Mouse (Mus musculus) MEL (cell line): ENCODE measurements at regions not wholly inside any gene's neighbourhood (a gene's known extent, or its start where the extent isn't known, plus 50 kb on each side); places are given as distances from the start of the nearest gene placed in this dataset.
"Not testable (repeated sequence)": the region's sequence is repeated elsewhere in the genome, so short reads cannot be mapped to it uniquely, and the experiment has no call there.

ENCODE experiments used
- CTCF ChIP-seq, 3 experiments: IDR thresholded peaks in 2 of 3; conservative IDR thresholded peaks in 1 of 3; 2 replicates each; pipeline ENCODE4 v1.5.1; 2011 to 2012; ENCODE audit warnings: low read length in 3 of 3, low read depth in 2 of 3, mild to moderate bottlenecking in 2 of 3, improper control_type of control experiment in 1 of 3, inconsistent platforms in 1 of 3, mixed read lengths in 1 of 3, moderate library complexity in 1 of 3; ENCODE audit not compliant: control insufficient read depth in 1 of 3, insufficient read depth in 1 of 3, poor library complexity in 1 of 3, severe bottlenecking in 1 of 3
- POLR2A ChIP-seq, 2 experiments: IDR thresholded peaks; 2 replicates each; pipeline ENCODE4 v1.6.1; 2011 to 2012; ENCODE audit warnings: low read length in 2 of 2, mild to moderate bottlenecking in 2 of 2, control low read depth in 1 of 2, improper control_type of control experiment in 1 of 2, low read depth in 1 of 2, moderate library complexity in 1 of 2; ENCODE audit not compliant: control insufficient read depth in 1 of 2, insufficient read depth in 1 of 2, poor library complexity in 1 of 2
- ZKSCAN1 ChIP-seq: IDR thresholded peaks from 2 replicates; pipeline ENCODE4 v1.6.1; 2012; ENCODE audit warnings: low read depth, mild to moderate bottlenecking, inconsistent platforms, low read length, improper control_type of control experiment, moderate library complexity

DNA sequence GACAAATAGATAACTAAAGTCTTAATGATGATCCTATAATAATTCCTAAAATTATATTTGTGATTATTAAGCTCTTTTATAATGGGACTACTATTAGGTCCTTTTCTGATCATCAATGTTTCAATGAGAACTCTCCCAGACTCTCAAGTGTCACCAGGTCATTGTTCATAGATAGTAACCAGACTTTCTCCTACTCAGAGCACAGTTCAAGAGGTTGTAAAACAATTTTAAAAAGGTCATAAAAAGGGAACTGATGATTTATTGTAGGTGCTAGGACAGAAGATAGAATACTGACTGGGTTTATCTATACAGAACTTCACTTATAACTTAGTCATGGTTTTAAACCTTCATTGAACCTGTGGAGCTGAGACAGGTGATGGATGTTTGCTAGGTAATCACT, 58.7 kb upstream of the Gm15446 start:
- TF ChIP-seq POLR2A (IDR thresholded peaks at IDR 0.05; ENCODE audit: control insufficient read depth in 1 of 2, insufficient read depth in 1 of 2, low read depth in 1 of 2, low read length in 2 of 2, poor library complexity in 1 of 2); CTCF (IDR thresholded peaks at IDR 0.05 in 2 of 3, conservative IDR thresholded peaks at IDR 0.05 in 1 of 3; ENCODE audit: control insufficient read depth in 1 of 3, insufficient read depth in 1 of 3, low read depth in 2 of 3, low read length in 3 of 3, poor library complexity in 1 of 3, severe bottlenecking in 1 of 3); ZKSCAN1: not testable (repeated sequence)
